Mouse (Mus musculus): ENCODE results near the gene Plin5.

- no peak for TF ChIP-seq GATA1 (IDR thresholded peaks at IDR 0.05; ENCODE audit: borderline replicate concordance, low read length)
- TF ChIP-seq FLI1 (IDR thresholded peaks at IDR 0.05; ENCODE audit: low read length), result no peak
Observed at GRCm38 (mm10) chr17:56162231-56162774, 44.9 kb upstream of the Plin5 start, which contains the start of gene Tnfaip8l1.
